Mouse (Mus musculus) spleen, postnatal 4 days (tissue): ENCODE data around the gene Ddah2.

Experiments used
- DNase-seq, 2 experiments: peaks; one replicate each; pipeline ENCODE4 v3.0.0; 2022; ENCODE audit warnings: low spot score in 2 of 2

The Ddah2 gene

GRCm38 (mm10) chr17:35058911-35059892 is at the start of gene Ddah2:
Gene Ddah2, plus strand, starts transcription at chr17:35059035.
- peak; percentile 88 to 95 for DNase-seq

- DNase-seq, result no peak
These were observed 49.2 kb upstream of the Ddah2 start for GRCm38 (mm10) chr17:35009586-35009985.

GRCm38 (mm10) chr17:35011440-35011839 is 47.4 kb upstream of the Ddah2 start:
- peak in 1 of 2 experiments; percentile 59 for DNase-seq

GRCm38 (mm10) chr17:35012430-35012829 is 46.4 kb upstream of the Ddah2 start:
- no peak for DNase-seq

GRCm38 (mm10) chr17:35013221-35013620 is 45.6 kb upstream of the Ddah2 start:
- peak in 1 of 2 experiments; percentile 11 for DNase-seq

GRCm38 (mm10) chr17:35015296-35015695 is 43.5 kb upstream of the Ddah2 start:
- peak in 1 of 2 experiments; percentile 65 for DNase-seq

- DNase-seq, result peak; percentile 38 to 69
These were observed 42.5 kb upstream of the Ddah2 start, which contains the start of gene Vwa7 for GRCm38 (mm10) chr17:35016376-35016775. Gene Vwa7, plus strand, starts transcription at chr17:35016579.

- DNase-seq, result peak; percentile 14 to 62
These were observed 41.8 kb upstream of the Ddah2 start for GRCm38 (mm10) chr17:35016791-35017705.

GRCm38 (mm10) chr17:35017706-35018030 is 41.2 kb upstream of the Ddah2 start:
- peak in 1 of 2 experiments; percentile 61 for DNase-seq

GRCm38 (mm10) chr17:35018171-35018570 is 40.7 kb upstream of the Ddah2 start:
- DNase-seq, result peak in 1 of 2 experiments; percentile 57

- DNase-seq, result no peak
These were observed 38.9 kb upstream of the Ddah2 start for GRCm38 (mm10) chr17:35019894-35020293.

- no peak for DNase-seq
These were observed 38.3 kb upstream of the Ddah2 start for GRCm38 (mm10) chr17:35020551-35020950.

GRCm38 (mm10) chr17:35021163-35021808 is 37.5 kb upstream of the Ddah2 start:
- DNase-seq, result peak; percentile 89 to 98

- DNase-seq, result no peak
These were observed 36.9 kb upstream of the Ddah2 start for GRCm38 (mm10) chr17:35021842-35022477.

- peak in 1 of 2 experiments; percentile 64 for DNase-seq
These were observed 36.2 kb upstream of the Ddah2 start for GRCm38 (mm10) chr17:35022541-35023060.

GRCm38 (mm10) chr17:35023221-35023620 is 35.6 kb upstream of the Ddah2 start:
- peak in 1 of 2 experiments; percentile 60 for DNase-seq

- peak in 1 of 2 experiments; percentile 27 for DNase-seq
These were observed 35.1 kb upstream of the Ddah2 start for GRCm38 (mm10) chr17:35023756-35024155.

GRCm38 (mm10) chr17:35024261-35024660 is 34.6 kb upstream of the Ddah2 start:
- DNase-seq, result peak; percentile 20 to 67

- peak; percentile 15 to 65 for DNase-seq
These were observed 33.9 kb upstream of the Ddah2 start for GRCm38 (mm10) chr17:35024691-35025488.

- peak in 1 of 2 experiments; percentile 61 for DNase-seq
These were observed 32.6 kb upstream of the Ddah2 start for GRCm38 (mm10) chr17:35026206-35026605.
